Mouse (Mus musculus) megakaryocyte-erythroid progenitor cell, adult 5-6 weeks (primary cell): ENCODE results near the gene Chodl. TPM values are rescaled to one million over a fixed set of nuclear protein-coding genes. Genes with fewer than 3 reads are reported as not detected.

Experiments used
- ATAC-seq: replicated peaks from 2 replicates; pipeline ENCODE4 v1.8.0; 2016; ENCODE audit warnings: mild to moderate bottlenecking, inconsistent platforms; ENCODE audit not compliant: severe bottlenecking, poor library complexity, low FRiP score, low TSS enrichment
- total RNA-seq, 2 experiments: library from RNA; stranded (forward) in 1 of 2; stranded (reverse) in 1 of 2; fragments of 200-1000, 215-1000 nt in 1 of 2; fragments of >200 nt in 1 of 2; fragmentation: Nextera tagmentation in 1 of 2; gene quantifications; 2 replicates each; pipeline ENCODE4 v1.2.3; 2014 to 2017

The Chodl gene
- not detected in 2 replicates for total RNA-seq (2014; fragmentation: Nextera tagmentation)
- total RNA-seq (2017): not detected in 2 replicates

DNA sequence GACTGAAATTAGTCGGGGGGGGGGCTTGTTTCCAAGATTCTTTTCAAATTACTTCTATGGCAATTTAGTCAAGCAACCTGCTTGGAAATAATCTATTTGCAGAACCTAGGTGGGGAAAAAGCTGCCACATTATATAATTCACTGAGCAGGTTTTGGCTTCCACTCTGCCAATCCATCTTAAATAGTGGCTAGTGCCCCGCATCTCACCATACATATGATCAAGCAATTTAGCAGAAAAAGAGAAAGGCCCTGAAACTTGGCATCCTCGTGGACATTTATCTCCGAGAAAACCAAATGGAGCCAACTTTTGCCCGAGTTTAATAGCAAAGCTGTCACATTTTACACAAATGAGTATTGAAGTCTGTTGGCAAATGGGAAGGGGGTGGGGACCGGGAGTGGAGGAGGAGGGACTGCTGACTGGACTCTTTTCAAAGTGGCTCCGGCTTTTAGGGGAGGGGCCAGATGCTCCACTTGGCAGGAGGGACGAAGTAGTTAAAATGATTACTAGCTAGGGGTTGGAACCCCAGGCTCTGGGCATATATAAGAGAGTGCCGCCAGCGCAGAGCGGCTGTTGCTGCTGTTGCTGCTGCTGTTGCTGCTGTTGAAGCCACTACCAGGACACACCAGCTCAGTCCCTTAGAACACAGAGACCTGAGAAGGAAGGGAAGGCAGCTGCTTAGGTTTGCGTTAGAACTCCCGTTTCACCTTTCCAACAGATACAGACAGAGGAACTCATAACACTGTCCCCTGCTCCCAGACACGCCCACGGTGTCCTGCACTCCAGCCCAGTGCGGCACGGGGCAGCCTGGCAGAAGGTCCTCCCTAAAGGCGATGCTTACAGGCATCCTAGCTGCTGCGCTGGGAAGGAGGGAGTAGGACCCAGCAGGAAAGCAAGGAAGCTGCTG, at the start of gene Chodl:
Gene Chodl (plus strand): TSS at position 567 of the 905 bp plus-strand sequence.
- ATAC-seq: no peak

DNA sequence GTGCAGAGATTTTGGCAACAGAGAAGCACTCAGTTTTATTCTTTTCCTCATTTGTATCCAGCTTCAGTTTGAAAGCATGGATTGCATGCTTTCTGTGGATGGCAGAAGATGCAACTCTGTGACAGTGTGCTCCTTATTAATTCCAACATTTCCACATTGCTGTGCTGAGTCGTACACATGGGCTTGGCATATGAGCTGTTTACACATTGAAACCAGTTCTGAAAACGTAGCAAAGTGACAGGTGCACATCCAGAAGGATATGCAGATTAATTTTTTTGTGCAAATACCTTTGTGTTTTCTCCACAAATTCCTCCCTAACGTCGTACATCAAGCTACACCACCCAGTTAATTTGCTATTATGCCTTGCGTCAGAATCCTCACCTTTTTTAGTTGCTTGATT, 8.1 kb upstream of the Chodl start:
- no peak for ATAC-seq

DNA sequence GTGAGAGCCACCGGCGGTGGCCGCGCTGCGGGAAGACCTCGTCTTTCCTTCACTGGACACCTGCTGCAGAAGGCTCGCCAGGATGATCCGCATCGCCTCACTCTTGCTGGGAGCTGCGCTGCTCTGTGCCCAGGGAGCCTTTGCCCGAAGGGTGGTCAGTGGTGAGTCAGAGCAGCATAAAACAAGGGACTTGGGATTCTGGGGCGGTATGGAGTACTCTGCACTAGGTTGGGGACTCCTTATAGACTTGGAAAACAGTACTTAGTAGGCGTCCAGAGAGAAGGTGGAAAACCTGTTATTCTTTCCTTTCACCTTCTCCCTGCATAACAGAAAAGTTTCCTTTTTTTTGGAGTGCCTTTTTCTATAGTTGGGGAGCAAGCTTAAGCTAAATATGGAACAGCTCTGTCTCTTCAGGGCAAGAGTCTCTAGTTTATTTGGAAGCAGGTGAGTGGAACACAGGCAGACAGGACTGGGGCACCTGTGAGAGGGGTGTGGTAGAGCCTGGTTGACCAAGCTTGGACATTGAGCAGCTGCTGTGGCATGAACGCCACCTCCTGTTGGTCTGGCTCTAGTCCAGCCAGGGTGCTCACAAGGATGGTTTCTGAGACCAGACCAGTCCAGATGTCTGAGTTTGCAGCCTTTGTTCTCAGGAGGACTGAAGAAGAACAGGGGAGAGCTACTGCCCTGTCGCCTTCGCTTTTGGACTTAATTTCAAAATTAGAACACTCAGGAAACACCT, 708 bp downstream of the Chodl start:
- no peak for ATAC-seq

DNA sequence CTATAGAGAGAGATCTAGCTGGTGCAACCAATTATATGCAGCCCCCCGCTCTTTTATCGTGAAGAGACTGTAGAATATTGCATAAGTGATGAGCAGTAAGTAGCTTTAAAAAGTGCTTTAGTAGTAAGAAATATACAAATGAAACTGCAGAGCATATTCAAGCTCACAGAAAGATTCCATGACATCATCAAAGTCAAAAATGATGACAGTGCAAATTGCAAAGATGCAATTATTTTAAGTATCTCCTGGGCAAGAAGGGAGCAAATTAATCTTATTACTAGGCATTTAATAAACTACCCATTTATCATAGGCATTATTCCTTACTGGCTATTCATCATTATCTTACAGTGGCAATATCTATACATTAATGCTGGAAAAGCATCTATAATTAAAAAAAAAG, 3.5 kb downstream of the Chodl start:
- no peak for ATAC-seq

DNA sequence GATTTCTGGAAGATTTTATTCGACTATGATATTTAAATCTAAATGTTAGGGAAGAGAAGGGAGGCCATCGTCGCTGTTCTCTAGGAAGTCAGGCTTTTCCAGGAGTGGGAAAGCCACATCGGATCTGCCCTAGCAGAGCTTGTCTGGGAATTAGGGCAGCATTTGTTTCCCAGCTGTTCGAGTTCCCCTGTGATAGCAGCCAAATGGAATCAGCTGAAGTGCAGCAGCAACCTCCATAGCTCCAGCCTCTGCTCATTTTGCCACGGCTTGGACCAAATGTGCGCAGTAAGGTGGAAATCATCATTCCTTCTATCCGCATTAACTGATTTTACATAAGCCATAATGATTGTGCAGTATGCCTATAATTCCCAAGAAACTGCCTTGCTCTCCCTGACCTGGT, 7.0 kb downstream of the Chodl start:
- no peak for ATAC-seq

DNA sequence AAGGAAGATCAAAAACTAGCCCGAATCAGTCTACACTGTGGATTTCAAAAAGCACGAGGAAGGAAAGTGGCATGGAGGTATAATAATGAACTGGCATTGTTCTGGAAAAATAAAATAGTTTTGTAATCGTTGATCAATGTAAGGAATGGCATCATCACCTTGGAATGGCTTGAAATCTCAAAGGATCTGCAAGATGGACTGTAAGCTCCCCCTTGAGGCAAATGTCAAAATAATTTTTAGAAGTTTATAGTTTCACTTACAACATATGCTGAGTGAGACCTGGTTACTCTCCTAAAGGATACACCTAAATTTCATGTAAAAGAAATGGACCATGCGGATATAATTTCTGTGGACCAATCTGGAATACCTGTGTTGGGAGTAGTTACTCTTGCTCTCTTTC, 19.6 kb downstream of the Chodl start:
- ATAC-seq: no peak

DNA sequence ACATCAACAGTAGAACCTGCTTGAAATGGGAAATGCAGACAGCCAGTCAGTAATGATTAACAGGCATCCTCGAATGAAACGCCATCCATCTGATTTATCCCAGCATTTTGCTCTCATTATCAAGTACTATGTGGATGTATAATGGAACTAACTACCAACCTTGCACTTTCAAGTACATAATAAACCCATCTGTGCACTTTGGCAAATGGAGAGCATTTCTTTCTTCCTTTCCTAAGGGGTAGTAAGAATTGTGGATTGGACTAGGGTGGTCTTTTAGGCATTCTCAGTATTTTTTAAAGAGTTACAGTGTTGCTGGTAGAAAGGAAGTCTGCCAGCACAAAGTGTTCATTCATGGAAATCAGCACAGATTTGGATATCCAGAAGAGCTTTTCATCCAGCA, 26.7 kb downstream of the Chodl start:
- ATAC-seq: no peak

DNA sequence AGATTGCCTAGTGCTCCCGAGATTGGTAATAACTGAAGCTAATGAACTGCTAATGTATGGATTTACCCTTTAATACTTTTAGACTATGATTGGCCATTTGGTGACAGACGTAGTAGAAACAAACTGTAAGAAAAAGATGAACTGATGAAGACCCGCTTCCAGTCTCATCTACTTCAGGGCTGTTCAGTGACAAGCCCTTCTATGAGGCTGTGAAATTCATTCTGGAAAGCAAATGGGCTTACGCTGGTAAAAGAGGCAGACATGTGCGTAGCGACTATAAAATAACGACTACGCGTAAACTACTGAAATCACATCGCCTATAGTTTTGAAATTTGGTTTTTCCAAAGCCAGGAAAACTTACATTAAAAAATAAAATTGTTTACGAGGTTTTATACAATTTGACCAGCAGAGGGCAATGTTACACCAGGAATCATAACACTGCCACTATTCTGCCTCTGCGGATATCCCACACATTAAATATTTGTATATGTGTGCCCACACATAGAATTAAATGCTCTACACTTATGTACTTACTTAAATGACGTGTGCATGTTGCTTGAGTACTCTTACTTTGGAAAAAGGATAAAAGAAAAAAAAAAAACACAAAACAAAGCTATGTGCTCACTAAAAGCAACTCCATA, 38.5 kb downstream of the Chodl start:
- peak; percentile 61; the same call in 1 of the 2 replicates for ATAC-seq

DNA sequence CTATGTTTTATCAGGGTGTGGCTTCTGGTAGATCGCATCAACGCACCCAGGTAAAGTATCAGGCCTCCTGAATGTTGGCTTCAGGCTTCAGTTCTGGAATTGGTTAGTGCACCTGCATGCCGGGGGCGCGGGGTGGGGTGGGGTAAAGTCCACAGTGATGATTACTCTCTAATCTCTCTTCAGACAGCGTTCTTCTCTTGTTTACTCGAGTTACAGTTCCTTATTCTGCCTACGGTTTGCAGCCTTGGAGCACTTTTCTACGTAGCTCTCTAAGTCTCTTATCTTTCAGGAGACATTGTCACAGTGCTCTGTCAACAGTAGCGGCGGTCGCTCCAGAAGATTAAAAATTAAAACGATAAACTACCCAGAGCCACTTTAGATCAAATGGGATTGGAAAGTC, 43.4 kb downstream of the Chodl start:
- no peak for ATAC-seq

DNA sequence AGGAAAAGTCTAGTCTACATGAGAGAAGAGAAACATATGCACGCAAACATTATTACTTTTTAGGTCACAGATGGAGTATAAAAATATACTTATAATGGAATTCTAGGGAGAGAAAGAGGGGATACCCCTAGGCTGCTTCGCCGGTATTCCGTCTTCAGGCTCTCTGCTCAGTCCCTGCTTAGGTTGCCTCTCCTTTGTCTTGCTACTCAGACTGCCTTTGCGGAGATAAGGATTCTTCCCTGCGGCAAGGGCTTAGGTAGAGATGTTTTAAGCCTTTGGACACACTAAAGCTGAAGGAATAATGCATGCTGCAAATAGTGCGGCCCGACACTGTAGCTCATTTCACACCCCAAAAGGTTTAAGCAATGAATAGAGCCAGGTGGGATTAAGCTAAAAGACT, 45.6 kb downstream of the Chodl start:
- no peak for ATAC-seq

Other genes with a start within 250 kb of the Chodl start
- not detected in 2 replicates for gene Tmprss15, start 160.1 kb downstream of the Chodl start, total RNA-seq (2014; fragmentation: Nextera tagmentation)
- not detected in 2 replicates for gene Tmprss15, start 160.1 kb downstream of the Chodl start, total RNA-seq (2017)